Mouse (Mus musculus) CD4-positive helper T cell, adult 2 months (primary cell): ENCODE measurements around the gene Abcc4.
A peak's percentile ranks its signal among the peaks of the same experiment; 100 is the strongest.
"Not testable (repeated sequence)": the region's sequence is repeated elsewhere in the genome, so short reads cannot be mapped to it uniquely, and the experiment has no call there.

Experiments
- DNase-seq: peaks from one replicate; pipeline ENCODE4 v3.0.0-alpha.2; 2012; ENCODE audit warnings: low read depth, missing footprints, low spot score

Abcc4 gene

DNA sequence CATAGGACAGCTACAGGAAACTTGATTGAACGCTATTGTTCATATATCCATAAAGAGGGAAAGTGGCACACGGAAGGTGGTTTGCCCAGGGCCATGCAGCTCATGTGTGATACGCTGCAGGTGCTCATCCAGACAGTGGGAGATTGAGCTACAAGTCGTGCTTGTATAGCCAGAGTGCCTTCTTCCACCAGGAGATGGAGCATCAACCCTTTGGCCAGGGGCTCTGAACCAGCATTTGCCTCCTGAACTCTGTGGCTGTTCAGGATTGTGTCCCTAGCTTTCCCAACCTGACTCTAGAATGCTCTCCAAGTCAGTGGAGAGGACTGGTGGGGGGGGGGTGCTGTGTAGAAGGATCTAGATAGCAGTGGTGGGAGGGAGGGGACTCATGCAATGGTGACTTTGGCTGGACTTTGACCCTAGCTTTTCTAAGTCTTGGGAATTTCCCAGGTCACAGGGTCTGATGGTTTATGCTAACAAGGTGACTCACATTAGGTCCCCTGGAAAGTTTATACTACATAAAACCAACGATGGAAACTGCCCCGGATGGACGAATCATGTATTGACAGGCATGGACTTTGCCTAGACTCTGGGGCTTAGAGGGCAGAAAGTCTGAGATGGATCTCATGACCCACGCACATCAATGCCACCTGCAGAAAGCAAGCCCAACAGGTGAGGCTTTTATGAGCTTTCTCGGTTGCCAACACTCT is 27.6 kb downstream of the Abcc4 start:
- DNase-seq: no peak

DNA sequence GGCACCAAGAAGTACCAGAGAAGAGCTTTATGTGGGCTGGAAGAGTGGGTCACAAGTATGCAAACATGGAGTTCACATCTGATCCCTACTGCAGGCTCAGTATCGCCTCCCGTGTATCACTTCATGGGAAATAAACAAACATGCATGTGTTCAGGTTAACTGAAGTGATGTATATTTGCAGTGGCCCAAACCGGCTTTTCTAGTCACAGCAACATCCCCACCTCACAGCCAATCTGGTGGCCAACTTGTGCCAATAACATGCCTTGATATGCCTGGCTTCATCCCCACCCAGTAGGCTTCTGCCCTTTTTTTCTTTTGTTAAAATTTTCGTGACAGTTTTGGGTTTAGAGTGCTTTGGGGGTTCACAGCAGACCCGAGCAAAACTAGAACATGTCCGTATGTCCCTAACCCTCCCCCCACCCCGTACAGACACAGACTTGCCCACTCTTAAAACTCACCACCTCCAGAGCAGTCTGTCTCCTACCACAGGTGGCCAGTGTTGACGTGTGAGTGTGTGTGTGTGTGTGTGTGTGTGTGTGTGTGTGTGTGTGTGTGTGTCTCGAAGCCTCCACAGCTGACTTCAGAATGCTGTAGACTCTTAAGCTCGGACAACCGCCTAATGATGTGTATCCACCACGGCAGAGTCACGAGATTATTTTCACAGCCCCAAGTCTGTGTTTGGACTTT is 29.6 kb downstream of the Abcc4 start:
- DNase-seq: no peak

DNA sequence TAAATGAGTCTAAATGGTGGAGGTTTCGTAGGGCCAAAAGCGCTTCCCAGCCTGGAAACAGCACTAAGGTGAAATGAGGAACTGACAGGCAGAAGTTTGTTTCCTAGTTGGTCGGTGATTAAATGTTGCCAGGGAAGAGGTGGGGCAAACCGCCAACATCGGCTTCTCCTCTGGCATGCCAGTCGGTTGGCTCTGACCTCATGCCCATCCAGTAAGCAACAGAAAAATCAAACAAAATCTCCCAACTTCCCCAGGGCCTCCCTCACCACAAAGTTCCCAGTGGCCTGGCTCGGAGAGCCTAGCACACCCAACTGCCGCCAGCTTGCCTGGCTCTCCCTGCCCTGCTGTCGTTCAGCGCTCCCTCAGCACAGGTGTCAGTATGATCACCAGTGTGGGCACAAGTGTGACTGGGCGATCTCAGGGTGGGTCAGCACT is 31.3 kb downstream of the Abcc4 start:
- DNase-seq: no peak

DNA sequence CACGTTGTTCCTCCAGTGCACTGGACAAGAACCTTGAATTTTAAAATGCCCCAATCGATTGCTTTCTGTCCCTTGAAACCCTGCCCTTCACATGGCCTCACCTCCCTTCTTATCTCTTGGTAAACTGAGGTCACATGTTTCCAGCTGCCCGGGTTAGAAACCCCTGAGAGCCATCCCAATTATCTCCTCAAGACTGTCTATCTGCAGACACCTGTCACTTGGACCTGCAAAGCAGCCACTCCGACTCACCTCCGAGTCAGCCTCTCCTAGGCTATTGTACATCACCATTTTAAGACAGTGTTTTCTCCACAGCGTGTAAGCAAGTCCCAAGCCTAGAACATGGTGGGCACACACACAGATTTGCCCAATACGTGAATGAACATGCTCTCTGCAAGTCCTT is 31.8 kb downstream of the Abcc4 start:
- DNase-seq: no peak

DNA sequence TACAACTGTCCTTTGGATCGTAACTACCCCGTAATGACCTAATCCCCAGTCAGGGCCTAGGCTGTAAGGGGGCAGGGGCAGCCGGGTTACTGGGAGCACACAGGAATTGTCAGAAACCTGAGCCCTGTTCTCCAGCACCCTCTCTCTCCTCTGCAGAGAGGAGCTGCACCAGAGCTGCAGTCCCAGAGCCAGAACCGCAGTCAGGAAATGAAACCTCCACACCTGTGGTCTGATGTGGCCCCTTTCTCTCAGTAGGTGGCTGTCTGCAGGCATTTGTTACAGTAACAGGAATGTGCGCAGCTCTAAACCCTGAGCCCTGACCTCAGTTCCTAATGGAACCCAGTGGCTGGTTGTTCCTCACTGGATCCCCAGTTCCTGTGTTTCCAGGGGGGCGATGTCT is 32.5 kb downstream of the Abcc4 start:
- DNase-seq: peak; percentile 72

DNA sequence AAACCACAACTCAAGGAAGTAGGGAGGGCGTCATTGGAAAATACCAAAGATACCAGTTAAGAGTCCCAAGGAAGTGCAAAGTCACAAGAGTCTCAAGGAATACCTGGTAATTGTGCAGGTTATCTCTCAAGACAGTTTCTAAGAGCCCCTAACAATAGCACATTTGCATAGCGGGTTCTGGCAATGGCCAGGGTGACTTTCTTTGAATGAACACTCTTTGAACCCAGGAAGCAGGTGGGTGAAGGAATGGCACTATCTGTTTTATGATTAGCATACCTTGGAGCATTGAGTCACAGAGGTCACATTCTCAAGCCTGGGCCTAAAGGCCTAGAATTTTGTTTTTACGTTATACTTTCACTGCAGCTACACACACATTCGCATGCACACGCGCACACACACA is 33.1 kb downstream of the Abcc4 start:
- not testable (repeated sequence) for DNase-seq

DNA sequence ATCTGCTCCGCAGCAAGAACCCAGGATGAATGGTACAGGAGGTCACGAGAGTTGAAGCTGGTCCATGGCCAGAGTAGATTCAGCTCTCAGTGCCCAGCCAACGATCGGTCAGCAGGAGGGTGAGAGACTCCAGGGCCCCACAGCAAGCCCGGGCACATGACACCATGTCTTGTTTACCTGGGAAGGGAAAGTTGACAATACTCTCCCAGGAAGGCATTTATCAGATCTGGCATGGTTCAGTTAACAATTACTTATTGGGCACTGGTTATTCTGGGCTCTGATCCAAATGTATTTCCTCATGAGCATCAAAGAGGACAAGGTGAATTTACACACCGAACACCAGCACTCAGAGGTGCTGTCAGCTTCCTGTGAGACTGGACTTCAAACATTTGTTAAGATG is 38.5 kb downstream of the Abcc4 start:
- no peak for DNase-seq

DNA sequence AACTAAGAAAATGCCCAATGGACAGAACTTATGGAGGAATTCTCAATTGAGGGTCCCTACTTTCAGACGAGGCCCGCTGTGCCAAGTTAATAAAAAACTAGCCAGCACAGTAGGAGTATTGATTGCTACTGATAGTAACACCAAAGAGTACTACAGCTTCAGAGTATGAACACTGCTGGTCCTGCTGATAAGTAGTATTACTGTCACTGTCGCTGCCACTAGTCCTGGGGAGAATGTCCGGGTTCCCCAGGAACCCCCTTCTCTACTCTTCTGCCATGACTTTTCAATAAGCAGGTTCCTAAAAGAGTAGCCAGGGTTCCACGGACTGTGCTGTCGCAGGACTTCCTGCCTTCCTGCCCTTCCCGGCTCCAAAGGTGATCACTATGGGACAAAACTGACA is 41.4 kb downstream of the Abcc4 start:
- no peak for DNase-seq

DNA sequence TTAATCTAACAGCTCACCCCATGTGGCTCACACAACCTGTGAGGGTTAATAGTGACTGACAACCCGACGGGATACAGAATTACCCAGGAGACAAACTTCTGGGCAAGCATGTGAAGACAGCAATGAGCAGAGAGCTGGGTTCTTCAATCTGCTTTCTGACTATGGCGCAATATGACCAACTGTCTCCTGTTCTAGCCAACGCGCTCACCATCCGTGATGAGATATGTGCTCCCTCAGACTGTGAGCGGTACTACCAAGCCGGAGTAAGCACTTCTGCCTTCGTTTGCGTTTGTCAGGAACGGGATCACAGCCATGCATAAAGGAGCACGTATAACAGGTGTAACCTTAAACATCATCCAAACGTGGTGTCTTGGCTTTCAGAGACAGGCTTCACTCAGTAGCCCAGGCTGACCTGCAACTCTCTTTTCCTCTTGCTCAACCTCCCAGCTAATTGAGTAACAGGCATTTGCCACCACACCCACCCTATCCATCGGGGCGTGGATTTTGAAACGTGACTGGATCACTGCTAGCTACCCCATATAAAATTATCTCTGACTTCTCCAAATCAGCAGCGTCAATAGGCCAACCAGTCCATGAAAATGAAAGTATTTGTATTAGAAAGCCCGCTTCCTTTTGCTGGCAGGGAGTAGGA is 43.3 kb downstream of the Abcc4 start:
- DNase-seq: no peak

DNA sequence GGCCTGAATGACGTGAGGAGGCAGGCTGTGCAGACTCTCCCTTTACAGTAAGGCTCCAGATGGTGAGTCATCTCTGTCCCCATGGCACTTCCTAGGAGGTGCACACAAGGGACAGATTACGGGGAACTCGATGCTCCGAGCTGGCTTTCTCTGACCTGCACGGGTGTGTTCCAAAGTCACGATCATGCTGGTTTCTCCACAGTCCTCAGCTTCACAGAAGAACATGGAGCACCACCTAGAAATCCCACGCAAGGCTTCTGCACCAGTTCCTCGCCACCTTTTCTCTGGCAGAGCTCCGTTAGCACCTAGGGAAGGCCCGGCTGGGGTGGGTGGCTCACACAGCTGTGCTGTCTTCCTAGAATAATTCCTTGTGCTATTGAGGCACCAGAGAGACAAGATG is 43.9 kb downstream of the Abcc4 start:
- no peak for DNase-seq

DNA sequence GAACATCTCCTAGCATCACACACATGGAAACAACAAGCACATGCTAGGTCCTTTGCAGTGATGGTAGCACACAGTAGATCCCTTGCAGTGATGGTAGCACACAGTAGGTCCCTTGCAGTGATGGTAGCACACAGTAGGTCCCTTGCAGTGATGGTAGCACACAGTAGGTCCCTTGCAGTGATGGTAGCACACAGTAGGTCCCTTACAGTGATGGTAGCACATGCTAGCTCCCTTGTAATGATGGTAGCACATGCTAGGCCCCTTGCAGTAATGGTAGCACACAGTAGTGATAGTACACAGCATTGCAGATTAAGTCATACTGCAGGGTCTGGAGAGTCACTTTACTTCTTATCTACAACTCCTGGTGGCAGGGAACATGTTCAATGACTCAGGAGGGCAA is 46.8 kb downstream of the Abcc4 start:
- no peak for DNase-seq

DNA sequence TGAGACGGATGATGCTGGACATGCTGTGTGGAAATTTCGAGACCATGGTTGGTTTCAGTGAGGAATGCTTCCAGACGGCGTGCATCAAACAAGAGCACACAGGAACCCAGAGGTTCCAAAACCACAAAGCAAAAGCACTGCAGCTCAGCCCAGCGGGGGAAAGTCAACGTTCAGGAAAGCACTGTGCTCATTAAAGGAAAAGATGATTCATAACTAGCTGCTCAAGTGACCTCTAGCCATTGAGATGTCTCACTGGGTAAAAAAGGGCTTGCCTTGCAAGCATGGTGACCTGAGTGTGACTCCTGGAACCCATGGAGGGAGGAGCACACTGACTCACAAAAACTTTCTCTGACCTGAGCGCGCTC is 47.7 kb downstream of the Abcc4 start:
- peak; percentile 65 for DNase-seq

DNA sequence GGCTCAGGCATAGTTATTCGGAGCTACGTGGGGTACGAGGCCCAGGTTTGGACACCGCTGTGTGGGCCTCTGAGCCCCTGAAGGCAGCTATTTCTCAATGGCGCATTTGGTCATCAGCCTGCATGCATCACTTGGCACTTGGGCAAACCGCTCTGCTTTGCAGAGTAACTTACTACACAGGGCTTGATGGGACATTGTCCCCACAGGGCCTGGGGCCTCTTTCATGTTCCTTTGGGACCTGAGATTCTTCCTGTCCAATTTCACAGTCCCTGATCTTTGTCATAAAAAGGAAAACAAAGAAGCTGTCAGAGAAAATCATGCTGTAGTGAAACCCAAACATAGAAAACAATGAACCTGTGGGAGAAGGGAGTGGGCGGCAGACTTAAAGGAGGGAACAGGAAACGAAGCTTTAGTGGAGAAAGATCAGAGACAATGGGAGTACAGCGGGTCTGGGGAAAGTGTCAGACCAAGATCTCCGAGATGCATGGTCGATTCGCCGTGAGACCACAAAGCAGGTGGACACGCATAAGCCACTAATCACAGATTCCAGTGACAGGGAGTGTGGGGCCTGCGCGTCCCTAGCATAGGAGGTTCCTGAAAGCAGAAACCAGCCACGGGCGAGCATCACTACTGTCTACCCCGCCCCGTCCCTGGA is 48.2 kb downstream of the Abcc4 start:
- peak; percentile 38 for DNase-seq

DNA sequence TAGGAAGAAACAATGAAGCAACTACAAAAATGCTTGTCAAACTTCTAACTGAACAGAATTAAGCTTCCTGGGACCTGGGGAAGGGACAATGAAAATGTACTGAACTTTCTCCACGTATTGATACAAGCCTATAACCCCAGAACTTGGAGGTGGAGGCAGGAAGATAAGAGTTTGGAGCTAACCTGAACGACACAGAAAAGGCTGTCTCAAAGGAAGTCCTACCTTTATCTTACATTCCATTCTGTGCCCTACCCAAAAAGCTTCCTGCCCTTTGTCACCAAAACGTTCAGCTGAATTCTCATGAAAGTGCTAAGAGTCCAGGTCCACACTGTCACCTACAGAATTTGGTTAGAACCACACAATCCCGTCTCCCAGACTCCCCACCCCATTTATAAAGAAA is 48.8 kb downstream of the Abcc4 start:
- DNase-seq: no peak

DNA sequence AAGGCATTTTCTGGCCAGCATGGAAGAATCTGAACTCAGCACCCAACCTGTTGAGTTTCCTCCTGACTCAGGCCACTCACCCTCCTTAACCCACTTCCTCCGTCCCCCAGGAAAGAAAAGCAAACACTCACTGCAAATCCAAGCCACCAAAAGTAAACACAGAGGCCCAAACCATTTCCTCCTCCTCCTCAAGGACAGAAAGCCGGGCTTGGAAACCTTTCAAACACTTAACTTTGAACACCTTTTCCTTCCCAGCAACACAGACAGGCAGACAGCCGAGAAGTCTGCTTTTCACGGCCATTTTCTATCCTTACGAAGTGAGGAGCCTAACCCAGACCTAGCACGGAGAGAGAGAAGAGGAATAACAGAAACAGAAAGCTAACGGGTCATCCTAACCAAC is 50.0 kb downstream of the Abcc4 start:
- no peak for DNase-seq

DNA sequence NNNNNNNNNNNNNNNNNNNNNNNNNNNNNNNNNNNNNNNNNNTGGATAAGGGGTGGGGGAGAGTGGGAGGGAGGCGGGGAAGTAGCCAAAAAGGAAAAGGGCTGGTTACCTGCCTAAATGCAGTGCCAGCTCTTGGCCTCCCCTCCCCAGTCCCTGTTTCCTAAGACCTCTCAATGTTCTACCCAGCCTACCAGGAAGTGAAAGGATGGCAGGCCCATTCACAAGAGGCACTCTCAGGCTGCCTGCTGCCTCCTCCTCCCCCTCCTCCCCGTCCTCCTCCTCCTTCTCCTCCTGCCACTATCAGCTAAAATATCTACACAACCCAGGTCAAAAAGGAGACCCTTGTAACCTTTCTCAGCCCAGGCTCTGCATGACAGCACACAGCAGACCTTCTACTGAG is 51.1 kb downstream of the Abcc4 start:
- DNase-seq: no peak

DNA sequence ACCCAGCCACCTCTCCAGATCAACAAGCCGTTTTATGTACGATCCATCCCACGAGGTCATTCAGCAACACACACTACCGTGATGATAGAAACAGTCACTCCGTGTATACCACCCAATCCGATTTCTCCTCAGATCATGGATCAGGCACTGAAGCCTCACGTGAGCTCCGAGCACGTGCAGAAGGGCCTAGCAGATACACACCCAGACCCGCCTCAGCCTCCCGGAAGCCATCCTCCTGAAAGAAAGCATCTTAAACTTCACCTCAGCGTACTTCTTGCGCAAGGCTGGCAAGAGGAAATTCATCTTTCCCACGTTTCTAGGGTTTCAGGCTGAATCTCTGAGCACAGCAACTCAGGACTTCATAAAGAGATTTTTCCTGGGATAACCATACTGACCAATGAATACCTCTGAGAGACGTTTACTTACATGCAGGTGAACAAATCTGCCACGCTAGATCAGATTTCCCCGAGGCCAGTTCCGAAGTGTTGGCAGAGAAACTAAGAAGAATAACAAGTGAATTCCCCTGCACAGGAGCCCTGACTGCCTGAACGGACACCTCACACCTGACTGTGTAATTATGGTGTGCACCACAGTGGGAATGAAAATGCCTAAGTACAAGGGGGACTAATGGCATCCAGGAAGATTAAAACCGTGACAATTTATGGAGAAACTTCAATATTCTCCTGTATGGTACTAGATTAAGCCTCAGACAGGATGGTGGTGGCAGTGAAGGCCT is 54.1 kb downstream of the Abcc4 start:
- DNase-seq: no peak

DNA sequence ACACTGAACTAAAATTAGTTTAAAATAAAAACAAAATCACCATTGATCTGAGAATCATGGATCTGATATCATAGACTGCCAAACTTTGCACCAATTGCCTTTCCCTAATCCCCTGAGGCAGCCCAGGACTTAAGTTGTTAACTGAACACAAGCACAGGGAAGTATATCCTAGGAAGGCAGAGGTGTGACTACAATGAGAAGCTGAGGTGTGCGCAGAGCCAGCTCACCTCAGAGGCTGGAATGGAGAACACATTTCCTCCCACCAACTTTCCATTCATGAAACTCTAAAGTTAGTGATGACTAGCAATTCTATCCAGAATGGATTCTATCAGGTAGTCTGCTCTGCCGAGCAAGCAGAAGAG is 56.1 kb downstream of the Abcc4 start:
- no peak for DNase-seq

DNA sequence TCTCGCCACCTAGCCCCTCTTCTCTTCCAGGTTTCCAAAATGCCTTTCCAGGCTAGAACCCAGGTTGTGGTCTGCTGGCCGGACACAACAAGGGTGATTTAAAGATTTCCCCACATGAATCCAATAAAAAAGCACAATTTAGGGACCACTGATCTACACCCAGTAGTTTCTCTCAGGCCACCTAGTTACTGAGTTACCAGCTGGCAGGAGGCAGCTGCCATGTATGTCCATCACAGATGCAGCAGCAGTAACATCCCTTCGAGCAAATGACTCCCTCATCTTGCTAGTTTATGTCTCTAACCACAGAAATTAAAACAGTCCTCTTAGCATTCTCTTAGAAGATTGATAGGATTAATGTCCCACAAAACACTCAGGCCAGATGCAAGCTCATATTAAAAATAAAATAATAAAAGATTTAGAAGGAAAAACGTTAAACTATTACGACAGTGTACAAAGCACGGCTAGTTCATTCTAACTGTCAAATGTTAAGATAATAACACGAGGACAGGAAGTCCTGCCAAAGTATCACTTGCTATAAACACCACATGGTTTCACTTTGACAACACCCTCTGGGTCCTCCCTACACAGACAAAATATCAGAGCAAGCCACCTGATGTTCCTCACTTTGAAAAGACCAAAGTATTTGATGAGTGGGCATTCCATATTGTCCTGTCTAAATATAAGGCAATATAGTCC is 56.7 kb downstream of the Abcc4 start:
- DNase-seq: no peak

DNA sequence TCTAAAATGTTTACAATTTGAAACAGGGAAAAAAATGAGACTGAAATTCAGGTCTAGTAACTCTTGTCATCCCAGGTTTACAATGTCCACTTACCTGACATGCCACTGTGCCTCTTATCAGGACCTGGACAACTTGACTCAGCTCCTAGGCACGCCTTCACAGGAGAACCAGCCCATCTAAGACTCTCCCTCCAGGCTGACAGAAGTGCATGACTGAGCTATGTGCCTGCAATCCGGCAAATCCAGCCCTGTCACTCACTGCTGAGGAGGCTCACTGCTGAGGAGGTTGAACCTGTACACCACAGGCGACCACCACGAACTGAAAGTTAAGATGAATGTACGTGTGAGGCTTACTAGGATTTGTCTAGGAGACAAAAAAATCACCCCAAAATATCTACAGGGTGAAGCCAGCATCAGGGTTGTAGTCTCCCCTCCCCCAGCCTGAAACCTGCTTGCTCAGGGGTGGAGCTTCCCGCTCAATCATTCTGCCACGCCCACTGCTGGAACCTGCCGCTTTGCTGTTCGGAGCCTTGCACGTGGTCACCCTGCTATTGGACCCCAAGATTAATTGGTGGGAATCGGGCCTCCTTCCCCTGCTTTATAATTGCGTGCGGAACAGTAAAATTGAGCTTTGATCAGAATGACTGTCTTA is 63.0 kb downstream of the Abcc4 start:
- DNase-seq: not testable (repeated sequence)

DNA sequence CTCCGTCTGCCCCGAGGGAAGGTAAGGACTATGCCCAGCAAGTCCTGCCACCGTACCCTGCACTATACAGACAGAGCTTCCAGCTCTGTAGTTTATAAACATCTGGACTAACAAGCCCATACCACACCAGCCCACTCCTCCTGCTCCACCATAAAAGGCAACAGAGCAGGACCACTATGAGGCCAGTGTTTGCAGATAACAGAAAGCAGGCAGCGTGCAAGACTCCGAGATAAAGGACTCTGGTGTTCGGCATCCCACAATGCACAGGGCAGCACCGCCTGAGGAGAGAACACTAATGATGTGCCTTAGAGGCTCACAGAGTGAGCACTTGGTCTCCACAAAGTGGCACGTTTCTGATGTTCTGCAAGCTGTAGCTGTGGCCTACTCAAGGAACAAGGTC is 63.9 kb downstream of the Abcc4 start:
- DNase-seq: no peak
